Mouse (Mus musculus): ENCODE measurements around the gene Fam198b.

DNA sequence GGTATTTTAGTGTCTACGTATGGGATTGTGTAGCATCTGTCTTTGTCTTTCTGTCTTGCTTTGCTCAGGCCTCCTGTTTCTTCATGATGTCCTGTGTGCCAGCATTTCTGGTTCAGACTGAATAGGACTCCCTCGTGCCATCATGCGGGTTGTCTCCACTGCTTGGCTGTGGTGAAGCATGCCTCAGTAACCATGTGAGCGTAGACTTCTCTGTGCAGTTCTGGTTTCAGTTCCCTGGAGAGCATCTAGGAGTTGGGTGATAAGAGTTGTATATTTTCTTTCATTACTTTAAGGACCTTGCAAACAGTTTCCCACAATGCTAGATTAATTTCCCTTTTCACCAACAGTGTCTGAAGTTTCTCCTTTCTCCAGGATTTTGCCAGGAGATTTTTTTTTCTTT, 17.4 kb downstream of the Fam198b start:
- TF ChIP-seq CTCF (IDR thresholded peaks at IDR 0.05; ENCODE audit: borderline replicate concordance, control insufficient read depth, extremely low read depth, insufficient read depth, low read length, poor library complexity) (no peak), POLR2A (IDR thresholded peaks at IDR 0.05; ENCODE audit: control insufficient read depth, extremely low read depth, insufficient read depth, low read length, poor library complexity) (no peak)

Data from thymus, adult 2 months (tissue).